Mouse (Mus musculus) stomach, postnatal 0 days (tissue): ENCODE data around the gene Aldh1b1.

Experiments
- CTCF ChIP-seq: IDR thresholded peaks from 2 replicates; pipeline ENCODE4 v1.5.1; 2016; ENCODE audit warnings: antibody characterized with exemption, low read depth, mild to moderate bottlenecking, moderate library complexity
- EP300 ChIP-seq: optimal IDR thresholded peaks from 2 replicates; pipeline ENCODE3; 2016; ENCODE audit warnings: antibody characterized with exemption

- no peak for TF ChIP-seq CTCF
- no peak for TF ChIP-seq EP300
Measured at GRCm38 (mm10) chr4:45767891-45768558, 30.8 kb upstream of the Aldh1b1 start.
